Mouse (Mus musculus) layer of hippocampus, adult 2 months (tissue): ENCODE data around the gene Gusb. TPM values are rescaled to one million over a fixed set of nuclear protein-coding genes. Genes with fewer than 3 reads are reported as not detected.
A peak's percentile ranks its signal among the peaks of the same experiment; 100 is the strongest.

Experiments
- DNase-seq, 2 experiments: peaks; one replicate each; pipeline ENCODE4 v3.0.0; 2022; ENCODE audit warnings: low spot score in 2 of 2
- H3K27ac ChIP-seq: fragments of 200-600 bp; 2 replicates; pipeline ENCODE4 v1.8.1; 2022
- H3K4me3 ChIP-seq: fragments of 200-600 bp; 2 replicates; pipeline ENCODE4 v1.8.1; 2022; ENCODE audit warnings: mild to moderate bottlenecking
- CTCF ChIP-seq: fragments of 200-600 bp; conservative IDR thresholded peaks from 2 replicates; pipeline ENCODE4 v1.8.1; 2022; ENCODE audit warnings: antibody characterized with exemption, mild to moderate bottlenecking, moderate library complexity
- total RNA-seq, 2 experiments: library from RNA; stranded (reverse); gene quantifications; 2 replicates each; pipeline ENCODE4 v1.2.3; 2021

The Gusb gene
- total RNA-seq, 2 experiments from 2014 or later = 10.9 to 11.4 TPM

DNA sequence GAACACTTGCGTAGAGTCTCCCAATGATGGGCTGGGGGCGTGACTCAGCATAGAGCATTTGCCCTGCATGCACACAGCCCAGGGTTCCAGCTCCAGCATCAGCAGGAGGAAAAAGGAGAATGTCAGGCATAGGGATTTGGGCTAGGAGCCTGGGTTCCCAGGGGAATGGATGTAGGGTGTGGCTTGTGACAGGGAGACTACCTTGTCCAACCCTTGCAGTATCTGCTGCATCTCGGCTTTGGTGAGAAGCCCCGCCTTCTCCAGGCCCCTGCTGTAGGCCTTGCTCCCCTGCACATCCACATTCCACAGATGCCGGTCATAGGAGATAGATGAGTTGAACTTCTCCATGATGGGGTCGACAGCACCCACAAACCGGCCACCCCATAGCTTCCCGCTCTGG lies 16.6 kb upstream of the Gusb start:
- no peak for TF ChIP-seq CTCF
- Histone ChIP-seq H3K4me3 (no peak overlapping the region), H3K27ac (no peak overlapping the region)
- DNase-seq = no peak

DNA sequence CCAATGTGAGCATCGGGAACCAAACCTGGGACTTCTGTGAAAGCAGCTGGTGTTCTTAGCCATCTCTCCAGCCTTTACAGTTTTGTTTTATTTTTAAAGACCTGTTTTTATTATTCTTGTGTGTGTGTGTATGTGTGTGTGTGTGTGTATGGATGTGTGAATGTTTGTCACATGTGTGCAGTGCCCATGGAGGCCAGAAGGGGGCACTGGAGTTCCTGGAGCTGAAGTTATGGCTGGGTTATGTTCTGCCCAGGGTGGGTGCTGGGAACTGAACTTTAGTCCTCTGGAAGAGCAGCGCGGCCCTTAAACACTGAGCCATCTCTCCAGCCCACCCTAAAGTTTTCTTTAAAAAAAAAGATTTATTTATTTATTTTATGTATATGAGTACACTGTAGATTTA lies 12.3 kb upstream of the Gusb start:
- DNase-seq = no peak
- no peak for TF ChIP-seq CTCF
- Histone ChIP-seq H3K4me3 (no peak overlapping the region), H3K27ac (no peak overlapping the region)

- DNase-seq = no peak
Measured at GRCm38 (mm10) chr5:130010961-130011360, 8.1 kb upstream of the Gusb start.

GRCm38 (mm10) chr5:130009784-130010183 lies 6.9 kb upstream of the Gusb start:
- TF ChIP-seq CTCF = no peak
- no peak for DNase-seq
- Histone ChIP-seq H3K27ac (no peak overlapping the region), H3K4me3 (no peak overlapping the region)

More at GRCm38 (mm10) chr5:130010961-130011360, 8.1 kb upstream of the Gusb start:
- peak; percentile 70 for TF ChIP-seq CTCF
- no peak overlapping the region for H3K4me3 ChIP-seq
- H3K27ac ChIP-seq = no peak overlapping the region

GRCm38 (mm10) chr5:130008034-130008590 lies 5.3 kb upstream of the Gusb start:
- DNase-seq = no peak
- Histone ChIP-seq H3K4me3 (no peak overlapping the region), H3K27ac (no peak overlapping the region)
- TF ChIP-seq CTCF = no peak

- TF ChIP-seq CTCF = peak; percentile 79
- H3K27ac ChIP-seq = no peak overlapping the region
- no peak overlapping the region for H3K4me3 ChIP-seq
- DNase-seq = no peak
Measured at GRCm38 (mm10) chr5:130007344-130007743, 4.5 kb upstream of the Gusb start.

DNA sequence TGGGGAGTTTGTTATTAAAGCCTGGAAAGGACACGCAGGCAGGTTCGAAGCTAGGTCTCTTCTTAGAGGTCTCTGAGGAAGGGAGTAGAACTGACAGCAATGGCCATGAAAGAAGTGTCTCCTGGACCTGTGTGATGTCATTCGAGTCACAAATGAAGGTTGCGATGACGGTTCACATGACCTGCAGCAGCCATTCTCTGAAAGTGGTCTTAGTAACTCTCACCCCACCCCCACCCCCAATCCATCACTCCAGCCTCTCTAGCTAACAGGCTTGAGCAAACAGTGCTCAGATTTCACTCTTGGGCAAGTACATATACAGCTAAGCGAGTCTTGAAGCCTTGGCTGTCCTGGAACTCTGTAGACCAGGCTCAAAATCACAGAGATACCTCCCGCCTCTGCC lies 380 bp upstream of the Gusb start:
- Histone ChIP-seq H3K4me3 (peak overlapping the region; percentile 86), H3K27ac (peak overlapping the region; percentile 81)
- DNase-seq = no peak
- no peak for TF ChIP-seq CTCF

- Histone ChIP-seq H3K4me3 (peak overlapping the region; percentile 86; the same call in 1 of the 2 replicates), H3K27ac (no peak overlapping the region)
- no peak for TF ChIP-seq CTCF
- DNase-seq = no peak
Measured at GRCm38 (mm10) chr5:130001356-130001987, 1.4 kb downstream of the Gusb start.

DNA sequence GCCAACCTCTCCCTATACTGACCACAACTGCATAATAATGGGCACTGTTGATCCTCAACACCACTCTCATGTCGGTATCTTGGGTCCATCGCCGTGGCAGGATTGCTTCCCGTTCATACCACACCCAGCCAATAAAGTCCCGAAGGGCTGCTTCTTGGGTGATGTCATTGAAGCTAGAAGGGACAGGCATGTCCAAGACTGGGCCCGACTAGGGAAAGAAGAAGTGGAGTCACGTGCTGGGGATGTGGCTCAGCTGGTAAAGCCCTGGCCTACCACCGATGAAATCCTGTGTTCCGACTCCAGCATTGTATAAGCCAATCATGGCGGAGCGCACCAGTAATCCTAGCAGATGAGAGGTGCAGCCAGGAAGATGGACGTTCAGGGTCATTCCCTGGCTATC lies 2.1 kb downstream of the Gusb start:
- Histone ChIP-seq H3K27ac (0 out of 2 replicates have a peak overlapping the region, but pooled peaks have one; percentile 5), H3K4me3 (no peak overlapping the region)
- no peak for TF ChIP-seq CTCF
- DNase-seq = no peak

DNA sequence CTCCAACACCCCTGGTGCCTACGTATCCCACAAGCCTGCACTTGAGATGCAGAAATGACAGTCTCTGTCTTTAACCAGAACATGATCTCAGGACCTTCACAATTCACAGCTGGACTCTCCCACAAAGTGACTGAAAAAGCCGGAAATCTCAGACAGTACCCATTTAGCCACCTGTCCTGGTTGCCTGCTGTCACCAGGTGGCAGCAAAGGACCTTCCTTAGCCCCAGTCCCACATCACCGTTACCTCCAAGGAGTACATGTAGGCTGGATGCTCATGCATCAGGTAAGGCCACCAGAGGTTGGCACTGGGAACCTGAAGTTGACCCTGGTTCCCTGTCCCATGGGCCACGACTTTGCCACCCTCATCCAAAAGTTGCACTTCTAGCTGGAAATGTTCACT lies 3.8 kb downstream of the Gusb start:
- TF ChIP-seq CTCF = peak; percentile 87
- Histone ChIP-seq H3K4me3 (no peak overlapping the region), H3K27ac (no peak overlapping the region)
- peak; percentile 46 to 61 for DNase-seq

GRCm38 (mm10) chr5:129997700-129998099 lies 5.1 kb downstream of the Gusb start:
- TF ChIP-seq CTCF = peak; percentile 36
- DNase-seq = no peak
- no peak overlapping the region for H3K27ac ChIP-seq
- no peak overlapping the region for H3K4me3 ChIP-seq

GRCm38 (mm10) chr5:129994989-129995388 lies 7.9 kb downstream of the Gusb start:
- no peak overlapping the region for H3K27ac ChIP-seq
- DNase-seq = no peak
- no peak for TF ChIP-seq CTCF
- H3K4me3 ChIP-seq = no peak overlapping the region

DNA sequence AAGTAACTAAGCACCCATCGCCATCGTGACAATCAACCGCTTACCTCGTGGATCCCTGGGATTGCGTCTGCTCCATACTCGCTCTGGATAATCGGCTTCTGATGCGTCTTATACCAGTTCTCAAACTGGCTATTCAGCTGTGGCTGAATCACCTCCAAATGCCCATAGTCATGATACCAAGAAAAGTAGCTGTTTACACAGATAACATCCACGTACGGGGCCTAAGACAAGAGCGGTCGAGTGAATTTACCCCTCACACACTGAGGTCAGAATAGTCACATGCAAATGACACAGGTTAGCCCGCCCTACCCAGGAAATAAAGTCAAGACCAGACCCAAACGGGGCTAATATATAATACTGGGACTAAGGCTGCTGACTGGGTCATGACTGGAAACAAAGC lies 9.5 kb downstream of the Gusb start:
- Histone ChIP-seq H3K27ac (no peak overlapping the region), H3K4me3 (no peak overlapping the region)
- TF ChIP-seq CTCF = no peak
- no peak for DNase-seq

- Histone ChIP-seq H3K27ac (no peak overlapping the region), H3K4me3 (no peak overlapping the region)
- no peak for DNase-seq
- TF ChIP-seq CTCF = no peak
Measured at GRCm38 (mm10) chr5:129991898-129992297, 11.0 kb downstream of the Gusb start.
